Mouse (Mus musculus): ENCODE data around the gene Psmb8.

Gene Psmb8

DNA sequence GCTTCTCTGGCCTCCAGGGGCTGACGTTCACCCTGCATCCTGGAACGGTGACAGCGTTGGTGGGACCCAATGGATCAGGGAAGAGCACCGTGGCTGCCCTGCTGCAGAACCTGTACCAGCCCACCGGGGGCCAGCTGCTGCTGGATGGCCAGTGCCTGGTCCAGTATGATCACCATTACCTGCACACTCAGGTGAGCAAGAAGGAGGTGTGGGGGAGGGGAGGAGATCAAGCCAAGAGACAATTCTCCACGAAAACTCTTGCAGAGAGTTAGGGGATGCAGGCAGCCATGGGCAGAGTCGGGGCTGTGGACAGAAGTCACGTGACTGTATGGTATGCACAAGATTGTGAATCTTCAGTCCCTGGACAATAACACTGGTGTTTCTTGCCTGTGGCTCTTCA, 4.1 kb upstream of the Psmb8 start:
- DNase-seq, result no peak

DNA sequence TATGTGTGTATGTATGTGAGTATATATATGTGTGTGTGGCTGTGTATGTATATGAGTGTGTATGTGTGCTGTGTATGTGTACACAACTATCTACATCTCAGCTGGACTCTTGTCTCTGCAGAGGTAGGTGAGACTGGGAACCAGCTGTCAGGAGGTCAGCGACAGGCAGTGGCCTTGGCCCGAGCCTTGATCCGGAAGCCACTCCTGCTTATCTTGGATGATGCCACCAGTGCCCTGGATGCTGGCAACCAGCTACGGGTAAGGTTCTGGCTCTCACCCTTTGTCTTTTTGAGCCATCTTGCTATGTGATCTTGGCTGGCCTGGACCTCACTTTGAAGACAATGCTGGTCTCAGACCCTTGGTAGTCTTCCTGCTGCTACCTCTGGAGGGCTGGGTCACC, 2.8 kb upstream of the Psmb8 start:
- DNase-seq, result no peak

DNA sequence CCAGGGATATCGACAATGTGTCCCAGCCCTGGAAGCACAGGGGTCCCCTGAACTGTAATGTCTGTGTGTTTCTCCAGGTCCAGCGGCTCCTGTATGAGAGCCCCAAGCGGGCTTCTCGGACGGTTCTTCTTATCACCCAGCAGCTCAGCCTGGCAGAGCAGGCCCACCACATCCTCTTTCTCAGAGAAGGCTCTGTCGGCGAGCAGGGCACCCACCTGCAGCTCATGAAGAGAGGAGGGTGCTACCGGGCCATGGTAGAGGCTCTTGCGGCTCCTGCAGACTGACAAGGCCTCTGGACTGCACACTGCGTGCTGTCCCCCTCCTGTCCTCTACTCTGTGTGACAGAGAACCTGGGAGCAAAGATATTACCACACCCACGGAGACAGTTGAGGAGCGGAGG, 1.0 kb upstream of the Psmb8 start:
- DNase-seq, result peak; percentile 91

DNA sequence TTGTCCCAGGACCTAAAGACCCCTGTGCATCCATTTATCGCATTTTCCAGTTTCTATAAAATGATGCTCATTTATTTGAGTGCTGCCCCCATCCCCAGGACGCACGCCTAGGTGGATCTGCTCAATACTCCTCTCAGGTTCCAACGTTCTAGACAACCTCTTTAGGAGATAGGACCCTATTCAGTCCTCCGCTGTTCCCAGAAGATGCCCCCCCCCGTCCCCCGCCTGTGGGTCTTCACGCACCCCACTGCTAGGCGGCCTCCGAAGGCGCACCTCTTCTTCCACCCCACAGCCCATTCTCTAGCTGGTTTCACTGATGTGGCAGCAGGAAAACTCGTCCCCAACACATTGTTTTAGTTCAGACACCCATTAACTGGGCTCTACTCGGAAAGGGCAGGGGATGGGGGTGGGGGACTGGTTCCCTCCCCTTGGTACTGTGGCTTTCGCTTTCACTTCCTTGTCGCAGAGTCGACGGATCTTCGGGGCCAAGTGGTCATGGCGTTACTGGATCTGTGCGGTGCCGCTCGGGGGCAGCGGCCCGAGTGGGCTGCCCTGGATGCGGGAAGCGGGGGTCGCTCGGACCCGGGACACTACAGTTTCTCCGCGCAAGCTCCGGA, 491 bp downstream of the Psmb8 start:
- DNase-seq, result peak; percentile 84

DNA sequence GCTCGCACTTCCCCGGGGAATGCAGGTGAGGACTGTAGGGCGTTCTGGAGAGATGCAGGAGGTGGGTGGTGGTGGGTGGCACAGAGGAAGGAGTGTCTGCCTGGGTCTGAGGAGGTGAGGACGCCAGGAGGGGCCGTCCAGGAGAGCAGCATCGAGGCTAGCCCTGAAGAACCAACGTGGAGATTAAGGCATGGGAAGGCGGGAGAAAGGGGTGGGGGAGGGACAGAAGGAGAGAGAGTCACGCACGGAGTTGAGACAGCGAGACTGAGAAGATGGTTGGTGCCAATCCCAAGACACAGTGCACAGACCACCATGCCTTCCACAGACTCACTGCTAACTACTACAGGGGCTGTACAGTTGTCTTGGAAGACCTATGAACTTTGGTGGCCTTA, 996 bp downstream of the Psmb8 start:
- no peak for DNase-seq

DNA sequence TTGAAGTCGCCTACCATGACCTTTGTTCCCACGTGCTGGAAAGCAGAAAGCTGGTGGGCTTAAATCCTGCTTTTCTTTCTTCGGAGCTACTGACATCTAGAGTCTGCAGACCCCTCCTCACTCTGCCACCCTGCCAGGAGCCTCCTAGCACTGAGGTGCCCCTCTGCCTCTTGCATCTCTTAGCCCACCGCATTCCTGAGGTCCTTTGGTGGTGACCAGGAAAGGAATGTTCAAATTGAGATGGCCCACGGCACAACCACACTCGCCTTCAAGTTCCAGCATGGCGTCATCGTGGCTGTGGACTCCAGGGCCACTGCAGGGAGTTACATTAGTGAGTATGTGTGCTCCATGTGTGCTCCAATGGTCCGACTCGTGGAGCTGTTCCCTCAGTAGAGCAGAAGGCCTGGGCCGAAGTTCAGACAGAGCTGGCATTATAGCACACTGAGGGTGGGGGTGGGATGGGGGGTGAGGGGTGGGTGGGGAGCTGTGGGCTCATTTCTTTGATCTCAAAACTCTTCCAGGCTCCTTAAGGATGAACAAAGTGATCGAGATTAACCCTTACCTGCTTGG, 1.6 kb downstream of the Psmb8 start:
- peak; percentile 34 for DNase-seq

DNA sequence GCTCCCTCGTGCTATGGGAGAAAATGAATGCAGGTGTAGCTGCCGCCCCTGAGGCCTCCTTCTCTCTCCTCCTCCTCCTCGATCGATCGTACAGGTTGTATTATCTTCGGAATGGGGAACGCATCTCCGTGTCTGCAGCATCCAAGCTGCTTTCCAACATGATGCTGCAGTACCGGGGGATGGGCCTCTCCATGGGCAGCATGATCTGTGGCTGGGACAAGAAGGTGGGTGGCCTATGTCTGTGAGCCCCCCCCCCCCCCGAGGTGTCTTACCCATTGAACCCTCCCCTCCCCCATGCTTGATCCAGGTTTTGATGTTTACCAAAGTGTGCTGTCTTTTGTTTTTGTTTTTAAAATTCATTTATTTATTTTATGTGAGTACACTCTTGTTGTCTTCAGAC, 2.5 kb downstream of the Psmb8 start:
- peak; percentile 38 for DNase-seq

DNA sequence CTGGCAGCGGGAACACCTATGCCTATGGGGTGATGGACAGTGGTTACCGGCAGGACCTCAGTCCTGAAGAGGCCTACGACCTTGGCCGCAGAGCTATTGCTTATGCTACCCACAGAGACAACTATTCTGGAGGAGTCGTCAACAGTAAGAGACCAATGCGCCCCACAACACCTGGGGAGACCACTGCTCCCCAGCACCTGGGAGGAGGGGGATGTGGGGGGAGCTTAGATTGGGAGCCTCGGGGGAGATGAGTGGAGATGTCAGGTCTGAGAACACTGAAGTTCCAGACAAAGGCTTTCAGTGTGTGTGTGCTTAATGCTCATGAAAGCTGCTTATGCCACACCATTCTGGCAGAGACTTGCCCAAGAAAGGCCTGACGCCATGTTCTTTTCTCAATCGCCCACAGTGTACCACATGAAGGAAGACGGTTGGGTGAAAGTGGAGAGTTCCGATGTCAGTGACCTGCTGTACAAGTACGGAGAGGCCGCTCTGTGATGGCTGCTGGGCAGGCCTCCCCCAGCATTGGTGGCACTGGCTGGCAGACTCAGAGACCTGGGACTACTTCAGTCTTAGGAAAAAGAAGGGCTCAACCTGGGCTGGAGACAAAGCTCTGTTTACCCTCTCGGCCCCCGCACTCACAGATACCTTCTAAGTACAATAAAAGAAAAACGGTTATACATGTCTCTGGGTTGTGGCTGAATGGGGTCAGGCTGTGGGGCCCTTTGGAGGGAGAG, 3.4 kb downstream of the Psmb8 start:
- DNase-seq, result peak; percentile 80

DNA sequence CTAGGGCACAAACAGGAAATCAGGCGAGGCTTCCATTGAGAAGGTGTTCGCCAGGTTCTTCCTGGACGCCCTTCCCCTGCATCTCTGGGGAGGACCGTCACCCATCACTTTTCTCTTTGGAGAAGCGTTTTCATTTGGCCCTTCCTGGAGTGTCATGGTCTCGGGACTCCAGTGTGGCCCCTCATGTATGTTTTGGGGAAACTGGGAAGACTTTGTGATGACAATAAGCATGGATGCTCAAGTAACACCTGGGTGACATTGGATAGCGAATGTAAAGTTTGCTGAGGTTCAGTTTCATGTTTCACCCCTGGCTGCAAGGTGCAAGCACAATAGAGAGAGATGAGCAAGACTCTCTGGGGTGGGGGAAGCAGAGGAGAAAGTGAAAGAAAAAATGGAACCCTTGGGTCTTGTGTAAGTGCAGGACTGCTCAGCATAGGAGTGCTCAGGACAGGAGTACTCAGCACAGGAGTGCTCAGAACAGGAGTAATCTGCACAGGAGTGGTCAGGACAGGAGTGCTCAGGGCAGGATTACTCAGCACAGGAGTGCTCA, 4.1 kb downstream of the Psmb8 start:
- DNase-seq, result no peak

DNA sequence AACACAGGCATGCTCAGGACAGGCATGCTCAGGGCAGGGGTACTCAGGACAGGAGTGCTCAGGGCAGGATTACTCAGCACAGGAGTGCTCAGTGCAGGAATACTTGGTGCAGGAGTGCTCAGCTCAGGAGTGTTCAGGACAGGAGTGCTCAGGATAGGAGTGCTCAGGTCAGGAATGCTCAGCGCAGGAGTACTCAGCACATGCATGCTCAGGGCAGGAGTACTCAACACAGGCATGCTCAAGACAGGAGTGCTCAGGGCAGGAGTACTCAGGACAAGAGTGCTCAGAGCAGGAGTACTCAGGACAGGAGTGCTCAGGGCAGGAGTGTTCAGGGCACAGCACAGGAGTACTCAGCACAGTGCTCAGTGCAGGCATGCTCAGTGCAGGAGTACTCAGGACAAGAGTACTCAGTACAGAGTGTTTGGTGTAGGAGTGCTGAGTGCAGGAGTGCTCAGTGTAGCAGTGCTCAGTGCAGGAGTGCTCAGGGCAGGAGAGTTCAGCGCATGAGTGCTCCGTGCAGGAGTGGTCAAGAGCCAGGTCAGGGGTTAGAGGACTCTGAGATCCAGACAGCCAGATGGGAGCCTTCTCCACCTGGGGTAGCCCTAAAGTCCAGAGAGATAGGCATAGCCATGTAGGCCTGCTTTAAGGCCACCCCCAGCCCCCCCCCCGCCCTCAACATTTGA, 5.4 kb downstream of the Psmb8 start:
- no peak for DNase-seq

DNA sequence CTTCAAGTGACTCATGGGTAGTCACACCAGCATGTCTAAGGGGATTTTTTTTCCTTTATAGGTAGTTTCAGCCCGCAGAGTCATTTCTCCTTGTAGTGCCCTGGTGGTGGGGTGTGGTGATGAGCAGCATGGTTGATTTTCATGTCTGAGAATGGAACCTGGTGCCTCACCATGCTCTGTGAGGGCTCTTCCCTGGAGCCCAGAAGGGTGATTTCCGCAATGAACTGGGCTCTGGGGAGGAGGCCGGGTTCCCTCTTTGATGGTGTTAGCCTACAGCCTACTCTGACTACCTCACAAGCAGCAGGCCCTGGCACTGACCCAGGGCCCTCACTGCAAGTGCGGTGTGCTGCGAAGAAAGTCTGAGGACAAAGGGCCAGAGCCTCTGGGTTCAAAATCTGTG, 5.9 kb downstream of the Psmb8 start, which contains the start of gene Tap2:
Gene Tap2 (plus strand): TSS at position 84 of the 400 bp plus-strand sequence.
- DNase-seq, result no peak

DNA sequence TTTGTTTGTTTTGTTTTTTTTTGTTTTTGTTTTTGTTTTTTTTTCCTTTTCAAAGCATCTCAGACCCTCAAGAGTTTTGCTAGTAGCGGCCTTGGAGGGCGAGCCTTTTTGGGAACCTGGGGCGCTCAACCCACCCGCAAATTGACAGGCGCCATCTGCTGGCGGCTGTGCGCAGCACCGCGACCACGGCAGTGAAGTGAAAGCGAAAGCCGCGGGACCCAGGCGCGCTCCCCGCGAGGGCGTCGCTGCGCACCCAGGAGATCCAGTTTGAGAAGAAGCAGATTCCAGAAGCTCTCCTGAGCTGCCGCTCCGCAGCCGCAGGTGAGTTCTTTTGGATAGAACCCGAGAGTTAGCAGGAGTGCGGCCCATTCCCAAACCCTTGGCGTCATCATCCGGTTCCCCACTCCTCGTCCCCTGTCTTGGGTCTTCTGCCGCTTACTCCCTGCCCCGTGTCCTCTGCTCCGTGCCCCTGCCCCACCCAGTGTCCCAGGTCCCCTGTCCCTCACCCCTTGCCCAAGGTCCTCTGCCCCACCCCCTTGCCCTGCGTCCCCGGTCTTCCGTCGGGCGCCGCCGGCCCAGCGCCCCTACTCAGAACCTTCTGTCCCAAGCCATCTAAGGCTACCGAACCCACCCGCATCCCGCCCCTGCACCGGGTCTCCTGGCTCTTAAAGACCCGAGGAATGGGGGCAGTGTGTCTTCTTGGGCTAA, 6.9 kb downstream of the Psmb8 start:
- peak; percentile 96 for DNase-seq

DNA sequence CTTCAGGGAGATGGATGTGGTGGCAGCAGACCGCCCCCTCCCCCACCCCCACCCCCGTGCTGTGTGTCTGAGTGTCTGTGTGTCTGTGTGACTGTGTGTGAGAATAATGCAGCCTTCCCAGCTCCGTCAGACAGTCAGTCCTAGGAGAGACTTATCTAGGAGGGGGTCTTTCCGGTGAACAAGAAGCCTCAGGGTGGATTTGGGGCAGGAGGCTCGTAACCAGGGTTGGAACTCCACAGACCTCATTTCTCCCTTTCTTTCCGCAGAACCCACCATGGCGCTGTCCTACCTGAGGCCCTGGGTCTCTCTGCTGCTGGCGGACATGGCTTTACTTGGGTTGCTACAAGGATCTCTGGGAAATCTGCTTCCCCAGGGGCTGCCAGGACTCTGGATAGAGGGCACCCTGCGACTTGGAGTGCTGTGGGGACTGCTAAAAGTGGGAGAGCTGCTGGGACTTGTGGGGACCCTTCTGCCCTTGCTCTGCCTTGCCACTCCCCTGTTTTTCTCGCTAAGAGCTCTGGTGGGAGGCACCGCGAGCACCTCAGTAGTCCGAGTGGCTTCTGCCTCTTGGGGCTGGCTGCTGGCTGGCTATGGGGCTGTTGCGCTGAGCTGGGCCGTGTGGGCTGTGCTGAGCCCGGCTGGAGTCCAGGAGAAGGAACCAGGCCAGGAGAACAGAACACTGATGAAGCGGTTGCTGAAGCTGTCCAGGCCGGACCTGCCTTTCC, 7.7 kb downstream of the Psmb8 start:
- DNase-seq, result peak; percentile 73

DNA sequence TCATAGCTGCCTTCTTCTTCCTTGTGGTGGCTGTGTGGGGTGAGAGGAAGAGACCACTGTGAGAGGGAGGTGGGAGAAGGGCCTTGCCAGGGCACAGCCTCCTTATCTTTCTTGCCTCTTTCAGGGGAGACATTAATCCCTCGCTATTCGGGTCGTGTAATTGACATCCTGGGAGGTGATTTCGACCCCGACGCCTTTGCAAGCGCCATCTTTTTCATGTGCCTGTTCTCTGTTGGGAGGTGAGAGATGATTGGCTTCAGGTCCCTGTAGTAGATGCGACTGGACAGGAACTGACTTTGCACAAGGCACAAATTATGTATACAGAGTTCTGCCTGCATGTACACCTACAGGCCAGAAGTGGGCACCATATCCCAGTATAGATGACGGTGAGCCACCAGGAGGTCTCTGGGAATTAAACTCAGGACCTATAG, 8.2 kb downstream of the Psmb8 start:
- peak; percentile 65 for DNase-seq

DNA sequence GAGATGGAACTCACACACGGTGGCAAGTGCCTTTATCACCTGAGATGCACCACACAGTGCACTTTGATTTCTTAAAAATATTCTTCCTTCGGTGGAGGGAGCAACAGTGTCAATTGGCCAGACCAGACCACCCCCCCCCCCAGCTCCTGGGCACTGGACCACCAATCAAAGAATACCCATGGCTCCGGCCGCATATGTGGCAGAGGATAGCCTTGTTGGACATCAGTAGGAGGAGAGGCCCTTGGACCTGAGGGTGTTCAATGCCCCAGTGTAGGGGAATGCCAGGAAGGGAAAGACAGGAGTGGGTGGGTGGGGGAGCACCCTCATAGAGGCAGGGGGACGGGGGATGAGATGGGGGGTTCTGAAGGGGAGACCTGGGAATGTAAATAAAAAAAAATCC, 9.2 kb downstream of the Psmb8 start:
- DNase-seq, result peak; percentile 15

DNA sequence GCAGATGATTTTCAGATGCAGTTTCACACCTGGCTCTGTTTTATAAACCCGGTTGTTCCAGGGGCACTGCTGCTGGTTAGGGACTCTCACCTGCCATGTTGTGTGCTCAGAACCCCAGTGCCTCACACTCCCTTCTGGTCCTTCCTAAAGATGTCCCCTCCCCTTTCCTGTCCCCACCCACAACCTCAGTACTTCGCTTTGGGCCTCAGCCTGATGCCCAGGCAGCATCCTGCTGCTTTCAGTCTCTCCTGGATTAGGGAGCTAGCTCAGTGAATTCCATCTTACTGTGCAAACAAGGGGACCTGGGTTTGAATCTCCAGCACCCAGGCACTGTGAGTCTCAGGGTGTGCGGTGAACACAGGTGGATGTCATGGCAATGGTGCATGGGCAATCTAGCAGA, 9.9 kb downstream of the Psmb8 start:
- peak; percentile 68 for DNase-seq

DNA sequence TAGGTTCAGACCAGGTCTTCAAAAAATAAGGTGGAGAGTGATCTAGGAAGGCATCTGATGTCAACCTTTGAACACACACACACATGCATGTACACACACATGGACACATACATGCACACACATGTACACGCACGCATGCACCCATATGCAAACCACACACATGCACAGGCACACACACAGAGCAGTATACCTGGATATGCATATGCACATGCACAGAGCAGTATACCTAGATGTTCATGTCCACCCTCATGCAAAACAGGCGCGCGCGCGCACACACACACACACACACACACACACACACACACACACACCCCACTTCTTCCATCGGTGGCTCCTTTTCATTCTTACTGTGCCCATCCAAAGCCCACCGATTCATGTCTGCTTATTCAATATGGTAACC, 10.3 kb downstream of the Psmb8 start:
- peak; percentile 10 for DNase-seq

DNA sequence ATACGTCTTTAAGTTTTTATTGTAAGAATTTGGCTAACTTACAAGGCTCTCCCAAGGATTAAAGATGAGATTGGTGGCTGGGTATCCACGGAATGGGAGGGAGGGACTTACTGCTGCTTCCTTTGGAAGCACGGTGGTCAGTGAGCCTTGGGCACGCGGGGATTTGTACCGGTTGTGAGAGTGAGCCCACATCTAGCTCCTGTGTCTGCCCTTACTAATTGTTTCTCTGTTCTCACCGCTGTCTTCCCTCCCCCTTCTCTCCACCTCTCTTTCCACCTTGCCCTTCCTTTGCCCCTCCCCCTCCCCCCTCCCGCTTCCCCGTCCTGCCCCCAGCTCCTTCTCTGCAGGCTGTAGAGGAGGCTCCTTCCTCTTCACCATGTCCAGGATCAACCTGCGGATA, 10.9 kb downstream of the Psmb8 start:
- DNase-seq, result peak; percentile 36

DNA sequence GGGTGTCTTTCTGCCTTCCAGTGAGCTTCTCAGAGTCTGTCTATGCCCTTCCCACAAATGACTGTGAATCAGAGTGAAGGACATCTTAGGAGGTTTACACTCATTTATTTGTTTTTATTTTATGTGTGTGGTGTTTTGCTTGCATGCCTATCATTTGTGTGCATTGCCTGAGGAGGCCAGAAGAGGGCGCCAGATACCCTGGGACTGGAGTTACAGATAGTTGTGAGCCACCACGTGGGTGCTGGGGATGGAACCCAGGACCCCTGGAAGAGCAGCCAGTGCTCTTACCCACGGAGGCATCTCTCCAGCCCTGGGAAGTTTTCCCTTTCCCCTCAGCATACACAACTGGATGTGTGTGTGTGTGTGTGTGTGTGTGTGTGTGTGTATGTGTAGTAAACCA, 12.2 kb downstream of the Psmb8 start:
- peak; percentile 52 for DNase-seq

DNA sequence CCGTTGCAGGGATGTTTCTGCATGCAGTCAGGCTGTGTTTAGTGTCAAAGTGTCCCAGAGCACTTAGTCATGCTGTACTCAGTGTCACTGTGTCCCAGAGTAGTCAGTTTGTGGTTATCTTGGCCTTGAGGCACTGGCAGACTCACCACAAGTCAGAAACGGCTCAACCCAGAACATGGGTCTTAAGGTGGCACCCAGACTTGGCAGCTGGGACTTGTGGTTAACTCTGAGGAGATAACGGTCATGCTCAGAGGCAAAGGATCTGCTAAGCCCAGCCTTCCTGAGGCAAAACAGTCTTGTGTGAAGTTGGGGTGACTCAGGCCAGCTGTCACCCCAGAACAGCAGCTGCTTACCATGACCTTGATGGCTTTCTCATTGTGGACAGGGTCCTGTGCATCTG, 13.1 kb downstream of the Psmb8 start:
- DNase-seq, result peak; percentile 67

DNA sequence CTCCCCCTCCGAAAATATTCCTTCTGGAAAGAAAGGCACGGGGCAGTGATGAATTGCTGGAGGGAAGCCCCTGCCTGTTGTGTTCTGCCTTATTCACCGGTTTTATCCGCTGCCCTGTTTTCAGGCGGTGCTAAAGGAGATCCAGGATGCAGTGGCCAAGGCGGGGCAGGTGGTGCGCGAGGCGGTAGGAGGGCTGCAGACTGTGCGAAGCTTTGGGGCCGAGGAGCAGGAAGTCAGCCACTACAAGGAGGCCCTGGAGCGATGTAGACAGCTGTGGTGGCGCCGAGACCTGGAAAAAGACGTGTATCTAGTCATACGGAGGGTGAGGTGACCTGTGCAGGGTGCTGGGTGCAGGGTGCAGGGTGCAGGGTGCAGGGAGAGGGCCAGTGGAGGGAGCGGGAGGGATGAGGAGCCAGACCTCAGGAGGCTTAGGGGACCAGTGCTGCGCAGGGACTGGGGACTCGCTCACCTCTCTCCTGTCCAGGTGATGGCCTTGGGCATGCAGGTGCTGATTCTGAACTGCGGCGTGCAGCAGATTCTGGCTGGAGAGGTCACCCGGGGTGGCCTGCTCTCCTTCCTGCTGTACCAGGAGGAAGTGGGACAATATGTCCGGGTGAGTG, 14.3 kb downstream of the Psmb8 start:
- peak; percentile 89 for DNase-seq

DNA sequence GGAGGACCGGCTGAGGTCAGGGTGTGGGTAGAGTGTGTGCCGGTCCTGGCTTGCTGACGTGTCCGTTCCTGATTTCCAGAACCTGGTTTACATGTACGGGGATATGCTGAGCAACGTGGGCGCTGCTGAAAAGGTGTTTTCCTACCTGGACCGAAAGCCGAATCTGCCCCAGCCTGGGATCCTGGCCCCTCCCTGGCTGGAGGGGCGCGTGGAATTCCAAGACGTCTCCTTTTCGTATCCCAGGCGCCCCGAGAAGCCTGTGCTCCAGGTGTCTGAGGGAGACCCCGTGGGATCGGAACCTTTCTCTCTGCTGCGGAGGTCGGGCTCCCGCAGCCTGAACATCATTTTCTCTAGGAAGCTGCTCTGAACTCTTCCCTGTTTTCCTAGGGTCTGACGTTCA, 16.4 kb downstream of the Psmb8 start:
- peak; percentile 8 for DNase-seq

All from thymus, postnatal 14 days (tissue).